Mouse (Mus musculus) embryo, embryonic 11.5 days (tissue): ENCODE results near the gene Hemk1.

ENCODE experiments used
- DNase-seq: peaks from one replicate; pipeline ENCODE4 v3.0.0-alpha.2; 2012; ENCODE audit warnings: low read depth, low spot score

Hemk1 gene

DNA sequence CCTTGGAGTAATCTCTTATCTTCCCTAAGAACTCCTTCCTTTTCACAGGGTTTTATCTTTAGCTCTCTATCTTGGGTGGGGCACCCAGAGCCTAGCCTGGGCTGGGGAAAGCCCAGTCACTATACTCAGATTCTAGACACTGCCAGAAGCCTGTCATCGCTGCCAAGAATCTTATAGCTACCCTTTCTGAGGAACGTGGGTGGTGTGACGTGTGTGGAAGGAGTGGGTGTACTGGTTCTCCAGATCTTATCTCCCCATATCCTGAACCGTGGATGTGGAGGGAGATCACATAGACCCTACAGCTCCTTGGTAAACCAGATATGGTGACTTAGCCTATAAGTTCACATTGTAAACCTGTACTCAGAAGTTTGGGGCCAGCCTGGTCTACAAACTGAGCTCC lies 42.5 kb downstream of the Hemk1 start:
- DNase-seq, result no peak

DNA sequence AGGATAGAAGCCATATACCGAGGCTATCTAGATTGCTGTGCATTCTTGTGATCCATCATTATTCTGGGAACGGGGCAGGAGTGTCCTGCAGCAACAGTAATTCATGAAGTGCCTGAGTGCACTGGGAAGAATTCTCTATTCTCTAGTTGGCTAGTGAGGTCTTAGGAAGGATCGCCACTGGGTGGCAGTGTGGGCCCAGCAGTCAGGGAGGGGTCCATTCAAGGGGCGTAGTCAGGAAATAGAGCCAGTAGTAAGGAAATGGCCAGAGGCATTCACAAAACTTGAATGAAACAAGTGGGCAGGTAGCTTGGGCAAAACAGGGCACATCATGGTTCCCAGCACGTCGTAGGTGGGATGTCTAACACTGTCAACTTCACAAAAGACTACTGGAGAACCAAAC lies 43.9 kb downstream of the Hemk1 start:
- peak; percentile 56 for DNase-seq

DNA sequence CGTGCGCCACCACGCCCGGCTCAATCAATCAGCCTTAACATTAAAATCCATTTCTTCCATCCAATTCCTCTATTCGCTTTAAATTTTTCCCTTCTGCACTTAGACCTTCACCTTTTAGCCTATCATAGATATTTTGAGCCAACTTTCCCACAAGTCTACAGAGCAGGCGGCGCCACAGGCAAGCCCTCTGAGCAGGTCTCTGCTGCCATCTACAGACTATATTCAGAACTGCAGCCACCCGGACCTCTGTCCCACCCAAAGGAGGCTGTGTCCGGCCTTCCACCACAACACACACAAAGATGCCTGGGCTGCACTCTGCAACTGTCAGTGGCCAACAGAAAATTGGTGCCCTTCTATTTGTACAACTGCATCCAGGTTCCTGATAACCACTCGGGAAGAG lies 47.3 kb downstream of the Hemk1 start:
- no peak for DNase-seq

- peak; percentile 53 for DNase-seq
These were observed 48.7 kb downstream of the Hemk1 start, which contains the start of gene Mapkapk3 for GRCm38 (mm10) chr9:107289211-107290076. TSS of gene Mapkapk3 (minus strand) at chr9:107289877.

DNA sequence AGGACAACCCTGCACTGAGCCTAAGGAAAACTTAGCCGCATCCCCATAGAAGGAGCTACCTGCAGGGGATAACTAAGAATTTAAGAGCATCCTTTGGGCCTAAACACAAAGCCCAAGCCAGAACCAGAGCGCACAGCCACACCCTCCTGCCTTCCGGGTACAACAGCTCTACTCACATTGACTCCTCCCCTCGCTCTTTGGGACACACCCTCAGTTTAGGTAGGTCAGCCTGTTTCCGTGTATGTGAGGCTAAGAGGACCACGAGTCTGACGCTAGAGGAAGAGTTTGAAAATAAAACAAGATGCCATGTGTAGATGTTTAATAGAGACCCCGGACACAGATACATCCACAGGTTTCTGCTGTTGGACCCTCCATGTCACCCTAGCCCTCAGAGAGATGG lies 49.4 kb downstream of the Hemk1 start:
- DNase-seq, result no peak

GRCm38 (mm10) chr9:107288105-107288650 lies 50.0 kb downstream of the Hemk1 start:
- DNase-seq, result no peak

- DNase-seq, result no peak
These were observed 50.9 kb downstream of the Hemk1 start for GRCm38 (mm10) chr9:107287294-107287693.

GRCm38 (mm10) chr9:107285009-107285408 lies 53.1 kb downstream of the Hemk1 start:
- DNase-seq, result no peak

- no peak for DNase-seq
These were observed 55.2 kb downstream of the Hemk1 start for GRCm38 (mm10) chr9:107282951-107283350.

GRCm38 (mm10) chr9:107281241-107281987 lies 56.7 kb downstream of the Hemk1 start:
- no peak for DNase-seq

DNA sequence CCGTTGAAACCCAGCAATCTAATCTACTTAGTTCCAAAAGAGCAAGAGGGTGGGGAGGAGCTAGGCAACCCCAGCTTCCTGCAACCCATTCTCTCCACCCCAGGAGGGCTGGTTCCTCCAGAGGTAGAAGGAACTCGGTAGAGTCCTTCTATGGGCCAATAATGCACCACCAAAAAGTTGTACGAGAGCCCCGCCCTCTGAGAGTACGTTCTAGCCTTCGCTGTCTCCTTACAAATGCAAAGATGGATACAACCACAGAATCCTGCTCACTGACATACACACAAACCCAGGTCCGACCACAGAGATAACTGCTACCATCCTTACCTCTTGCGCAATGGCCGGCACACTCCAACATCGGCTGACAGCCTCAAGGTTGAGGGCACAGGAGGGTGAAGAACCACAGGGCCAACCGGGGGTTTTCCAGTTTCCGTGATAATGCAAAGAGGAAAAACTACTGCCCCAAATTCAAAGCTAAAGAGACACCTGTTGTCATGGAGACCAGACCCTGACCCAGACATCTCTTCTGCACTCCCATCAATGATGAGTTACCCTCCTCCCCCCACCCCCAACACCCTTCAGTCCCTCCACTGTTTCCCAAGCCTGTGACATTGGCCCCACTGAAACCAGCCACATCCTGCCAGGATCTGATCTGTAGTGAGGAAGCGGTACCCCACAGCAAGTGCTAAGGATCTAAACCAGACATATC lies 57.7 kb downstream of the Hemk1 start:
- DNase-seq, result no peak

DNA sequence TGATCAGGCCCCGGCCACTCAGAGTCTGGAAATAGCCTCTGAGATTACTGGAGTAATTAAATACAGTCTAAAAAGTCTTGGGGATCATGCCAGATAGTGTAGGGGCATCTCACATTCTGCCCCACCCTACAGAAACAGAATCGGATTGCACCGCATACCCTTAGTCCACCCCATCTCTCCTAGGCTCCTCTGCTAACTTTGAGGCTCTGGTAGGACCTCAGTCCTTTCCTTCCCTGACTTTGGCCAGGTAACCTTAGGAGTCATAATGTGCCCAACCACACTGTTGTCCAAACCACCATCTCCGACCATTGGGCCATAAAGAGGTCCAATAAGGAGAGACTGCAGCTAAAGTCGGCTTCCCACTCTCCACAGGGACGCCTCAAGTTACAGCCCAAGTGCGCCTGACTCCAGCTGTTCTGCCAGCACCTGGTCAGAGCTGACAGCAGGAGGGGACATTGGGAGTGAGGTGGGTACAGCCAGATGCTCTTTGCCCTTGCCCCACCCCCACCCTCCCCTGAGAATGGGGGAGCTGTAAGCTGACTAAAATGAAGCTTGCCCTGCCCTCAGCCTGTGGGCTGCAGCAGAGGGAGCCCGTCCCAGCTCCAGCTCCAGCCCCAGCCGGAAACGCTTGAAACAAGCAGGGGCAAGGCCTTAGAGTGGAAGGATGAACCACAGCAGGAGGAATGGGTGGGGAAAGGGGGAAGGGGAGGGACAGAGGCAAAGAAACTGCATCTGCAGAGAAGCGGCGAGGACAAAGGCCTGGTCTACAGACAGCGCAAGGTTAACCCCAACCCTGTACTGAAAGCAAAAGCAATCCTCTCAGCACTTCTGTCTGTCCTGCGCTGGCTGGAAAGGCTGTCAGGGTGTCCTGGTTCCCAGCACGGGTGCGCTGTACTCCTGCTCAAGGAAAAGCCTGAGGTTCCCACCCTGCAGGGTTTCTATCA lies 58.5 kb downstream of the Hemk1 start:
- no peak for DNase-seq

- no peak for DNase-seq
These were observed 59.4 kb downstream of the Hemk1 start for GRCm38 (mm10) chr9:107278527-107279377.

- no peak for DNase-seq
These were observed 60.0 kb downstream of the Hemk1 start for GRCm38 (mm10) chr9:107278126-107278525.

DNA sequence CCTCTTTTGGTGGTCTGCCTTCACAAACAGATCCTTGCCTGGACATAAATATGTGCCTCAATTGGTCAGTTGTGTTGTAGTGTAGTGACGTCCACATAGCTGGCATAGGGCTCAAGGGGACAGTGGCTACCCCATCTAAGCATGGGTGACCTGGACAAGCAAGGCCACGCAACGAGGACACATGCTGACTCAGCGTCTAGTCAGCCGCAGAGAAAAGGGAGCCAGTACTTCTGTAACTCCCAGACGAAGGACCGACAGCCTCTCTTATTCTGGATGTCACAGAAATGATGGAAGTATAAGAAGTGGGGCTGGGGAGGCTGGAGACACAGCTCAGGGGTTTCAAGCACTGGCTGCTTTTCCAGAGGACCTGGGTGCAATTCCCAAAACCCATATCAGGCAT lies 60.5 kb downstream of the Hemk1 start:
- DNase-seq, result no peak
